Mouse (Mus musculus): Measurements from ENCODE around the gene Drd4. TPM values are rescaled to one million over a fixed set of nuclear protein-coding genes. Genes with fewer than 3 reads are reported as not detected.

The Drd4 gene
- polyA plus RNA-seq, 1 experiment, result 0.09 TPM

GRCm38 (mm10) chr7:141288042-141288441 lies 3.8 kb upstream of the Drd4 start:
- no peak overlapping the region for H3K27ac ChIP-seq (ENCODE audit: insufficient read depth, low read length)
- no peak overlapping the region for H3K4me3 ChIP-seq (ENCODE audit: extremely low read depth, insufficient read depth, insufficient read length)
- no peak for DNase-seq (ENCODE audit: low read depth in 1 of 2, low spot score in 2 of 2)
- no peaks in the 10 kb centered on the region for H3K36me3 ChIP-seq (ENCODE audit: control insufficient read depth, insufficient read depth, low read length)
- H3K27me3 ChIP-seq (ENCODE audit: control insufficient read depth, insufficient read depth, low read length), result peaks cover 10% of the 10 kb centered on the region
- 88% methylated on average over 3 of the region's 3 CpGs for WGBS
- H3K4me1 ChIP-seq (ENCODE audit: control insufficient read depth, insufficient read depth, insufficient read length), result peaks cover 3% of the 10 kb centered on the region; the same call in 1 of the 2 replicates
- TF ChIP-seq CTCF (IDR thresholded peaks at IDR 0.05; ENCODE audit: extremely low read depth, insufficient read depth, insufficient read length, insufficient replicate concordance) (no peak), POLR2A (IDR thresholded peaks at IDR 0.05; ENCODE audit: low read depth, low read length) (no peak)

DNA sequence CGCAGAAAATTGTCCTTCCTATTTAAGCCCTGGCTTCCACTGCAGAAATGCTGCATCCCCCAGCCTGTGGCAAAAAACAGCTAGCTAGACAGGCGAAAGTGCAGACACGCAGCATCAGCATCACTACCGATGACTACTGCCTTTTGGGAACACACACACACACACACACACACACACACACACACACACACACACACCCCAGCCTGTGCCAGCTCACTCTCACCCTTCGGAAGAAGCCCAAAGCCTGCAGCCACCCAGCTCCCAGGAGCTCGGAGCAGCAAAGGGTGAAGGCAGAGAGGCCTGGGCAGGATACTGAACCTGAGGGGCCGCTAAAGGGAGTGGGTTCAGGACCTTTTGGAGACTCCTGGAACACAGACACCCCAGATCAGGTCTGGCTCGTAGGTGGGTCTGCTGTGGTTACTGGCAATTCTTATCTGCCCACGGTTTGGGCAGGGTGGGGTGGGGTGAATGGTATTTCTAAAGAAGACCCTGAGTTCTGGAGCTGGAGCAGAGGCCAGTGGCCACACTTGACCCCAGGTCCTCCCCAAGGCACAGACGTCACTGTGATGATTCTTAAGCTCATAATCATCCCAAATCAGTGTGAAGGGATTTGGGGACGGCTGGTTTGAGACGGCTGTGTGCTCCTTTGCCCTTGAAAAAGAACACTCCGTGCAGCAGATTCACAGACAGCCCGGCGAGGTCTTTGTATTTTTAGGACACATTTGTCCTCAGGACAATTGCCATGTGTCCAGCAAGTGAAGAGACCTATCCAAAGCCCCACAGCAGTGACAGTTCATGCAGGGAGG lies 980 bp downstream of the Drd4 start:
- TF ChIP-seq POLR2A (IDR thresholded peaks at IDR 0.05; ENCODE audit: low read depth, low read length) (no peak), CTCF (IDR thresholded peaks at IDR 0.05; ENCODE audit: extremely low read depth, insufficient read depth, insufficient read length, insufficient replicate concordance) (no peak)
- H3K27ac ChIP-seq (ENCODE audit: insufficient read depth, low read length), result no peak overlapping the region
- H3K4me1 ChIP-seq (ENCODE audit: control insufficient read depth, insufficient read depth, insufficient read length), result peaks cover 13% of the 10 kb centered on the region
- peaks cover 1% of the 10 kb centered on the region; the same call in 1 of the 2 replicates for H3K36me3 ChIP-seq (ENCODE audit: control insufficient read depth, insufficient read depth, low read length)
- WGBS, result 63% methylated on average over 15 of the region's 15 CpGs
- DNase-seq (ENCODE audit: low read depth in 1 of 2, low spot score in 2 of 2), result no peak
- H3K27me3 ChIP-seq (ENCODE audit: control insufficient read depth, insufficient read depth, low read length), result peaks cover 22% of the 10 kb centered on the region
- H3K4me3 ChIP-seq (ENCODE audit: extremely low read depth, insufficient read depth, insufficient read length), result no peak overlapping the region

- under 1% methylated on average over 52 of the region's 53 CpGs for WGBS
- peaks cover 22% of the 10 kb centered on the region for H3K27me3 ChIP-seq (ENCODE audit: control insufficient read depth, insufficient read depth, low read length)
- no peak overlapping the region for H3K27ac ChIP-seq (ENCODE audit: insufficient read depth, low read length)
- peaks cover 1% of the 10 kb centered on the region; the same call in 1 of the 2 replicates for H3K36me3 ChIP-seq (ENCODE audit: control insufficient read depth, insufficient read depth, low read length)
- no peak for TF ChIP-seq CTCF (IDR thresholded peaks at IDR 0.05; ENCODE audit: extremely low read depth, insufficient read depth, insufficient read length, insufficient replicate concordance)
- no peak for TF ChIP-seq POLR2A (IDR thresholded peaks at IDR 0.05; ENCODE audit: low read depth, low read length)
- peak overlapping the region; percentile 15; the same call in 1 of the 2 replicates for H3K4me3 ChIP-seq (ENCODE audit: extremely low read depth, insufficient read depth, insufficient read length)
- H3K4me1 ChIP-seq (ENCODE audit: control insufficient read depth, insufficient read depth, insufficient read length), result peaks cover 13% of the 10 kb centered on the region
- no peak for DNase-seq (ENCODE audit: low read depth in 1 of 2, low spot score in 2 of 2)
Measured at GRCm38 (mm10) chr7:141293852-141294471, 2.2 kb downstream of the Drd4 start.

DNA sequence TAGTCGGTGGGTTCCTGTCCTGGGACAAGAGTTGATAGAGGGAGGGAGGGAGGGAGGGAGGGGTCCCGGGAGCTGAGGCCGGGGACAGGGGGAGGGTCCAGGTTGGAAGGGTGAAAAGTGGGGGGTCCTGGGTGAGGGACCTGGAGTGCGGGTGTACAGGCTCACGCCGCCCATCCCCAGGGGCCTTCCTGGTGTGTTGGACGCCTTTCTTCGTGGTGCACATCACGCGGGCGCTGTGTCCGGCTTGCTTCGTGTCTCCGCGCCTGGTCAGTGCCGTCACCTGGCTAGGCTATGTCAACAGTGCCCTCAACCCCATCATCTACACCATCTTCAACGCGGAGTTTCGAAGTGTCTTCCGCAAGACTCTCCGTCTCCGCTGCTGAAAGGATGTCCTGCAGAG lies 2.7 kb downstream of the Drd4 start:
- Histone ChIP-seq H3K27ac (ENCODE audit: insufficient read depth, low read length) (no peak overlapping the region), H3K4me1 (ENCODE audit: control insufficient read depth, insufficient read depth, insufficient read length) (peaks cover 13% of the 10 kb centered on the region), H3K4me3 (ENCODE audit: extremely low read depth, insufficient read depth, insufficient read length) (peak overlapping the region; percentile 15; the same call in 1 of the 2 replicates), H3K27me3 (ENCODE audit: control insufficient read depth, insufficient read depth, low read length) (peaks cover 22% of the 10 kb centered on the region), H3K36me3 (ENCODE audit: control insufficient read depth, insufficient read depth, low read length) (peaks cover 1% of the 10 kb centered on the region; the same call in 1 of the 2 replicates)
- DNase-seq (ENCODE audit: low read depth in 1 of 2, low spot score in 2 of 2), result no peak
- TF ChIP-seq CTCF (IDR thresholded peaks at IDR 0.05; ENCODE audit: extremely low read depth, insufficient read depth, insufficient read length, insufficient replicate concordance) (no peak), POLR2A (IDR thresholded peaks at IDR 0.05; ENCODE audit: low read depth, low read length) (no peak)
- 6% methylated on average over 22 of the region's 22 CpGs for WGBS

DNA sequence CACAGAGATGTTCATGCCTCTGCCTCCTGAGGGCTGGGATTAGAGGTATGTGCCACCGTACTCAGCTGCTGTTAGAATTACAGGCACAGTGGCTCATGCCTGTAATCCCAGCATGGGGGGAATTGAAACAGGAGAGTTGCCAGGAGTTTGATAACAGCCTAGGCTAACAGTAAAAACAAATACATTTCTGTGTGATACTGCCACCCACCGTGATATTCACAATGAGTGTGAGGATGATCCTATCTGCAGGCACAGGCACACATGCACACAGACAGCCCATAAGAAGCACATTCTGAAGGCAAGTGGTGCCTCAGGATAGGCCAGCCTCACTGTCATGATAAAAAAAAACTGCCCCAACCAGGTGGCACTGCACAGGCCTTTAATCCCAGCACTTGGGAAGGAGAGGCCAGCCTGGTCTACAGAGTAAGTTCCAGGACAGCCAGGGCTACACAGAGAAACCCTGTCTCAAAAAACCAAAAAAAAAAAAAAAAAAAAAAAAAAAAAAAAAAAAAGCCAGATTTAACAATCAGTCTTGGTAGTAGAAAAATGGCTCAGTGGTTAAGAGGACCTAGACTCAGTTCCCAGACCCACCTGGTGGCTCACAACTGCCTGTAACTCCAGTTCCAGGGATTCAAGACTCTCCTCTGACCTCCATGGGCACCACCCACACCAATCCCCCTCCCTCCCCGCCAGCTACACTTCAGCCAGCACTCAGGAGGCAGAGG lies 6.3 kb downstream of the Drd4 start:
- 84% methylated on average over 3 of the region's 3 CpGs for WGBS
- peaks cover 10% of the 10 kb centered on the region for H3K4me1 ChIP-seq (ENCODE audit: control insufficient read depth, insufficient read depth, insufficient read length)
- peaks cover 7% of the 10 kb centered on the region for H3K36me3 ChIP-seq (ENCODE audit: control insufficient read depth, insufficient read depth, low read length)
- DNase-seq (ENCODE audit: low read depth in 1 of 2, low spot score in 2 of 2), result no peak
- TF ChIP-seq CTCF (IDR thresholded peaks at IDR 0.05; ENCODE audit: extremely low read depth, insufficient read depth, insufficient read length, insufficient replicate concordance) (no peak), POLR2A (IDR thresholded peaks at IDR 0.05; ENCODE audit: low read depth, low read length) (no peak)
- peaks cover 11% of the 10 kb centered on the region for H3K27me3 ChIP-seq (ENCODE audit: control insufficient read depth, insufficient read depth, low read length)
- H3K27ac ChIP-seq (ENCODE audit: insufficient read depth, low read length), result no peak overlapping the region
- no peak overlapping the region for H3K4me3 ChIP-seq (ENCODE audit: extremely low read depth, insufficient read depth, insufficient read length)

- TF ChIP-seq CTCF (IDR thresholded peaks at IDR 0.05; ENCODE audit: extremely low read depth, insufficient read depth, insufficient read length, insufficient replicate concordance) (no peak), POLR2A (IDR thresholded peaks at IDR 0.05; ENCODE audit: low read depth, low read length) (no peak)
Measured at GRCm38 (mm10) chr7:141299175-141299574, 7.4 kb downstream of the Drd4 start.

More at GRCm38 (mm10) chr7:141299175-141299574, 7.4 kb downstream of the Drd4 start:
- H3K4me1 ChIP-seq (ENCODE audit: control insufficient read depth, insufficient read depth, insufficient read length), result peaks cover 7% of the 10 kb centered on the region
- 94% methylated on average over 8 of the region's 8 CpGs for WGBS
- H3K27ac ChIP-seq (ENCODE audit: insufficient read depth, low read length), result no peak overlapping the region
- peaks cover 11% of the 10 kb centered on the region for H3K36me3 ChIP-seq (ENCODE audit: control insufficient read depth, insufficient read depth, low read length)
- no peak overlapping the region for H3K4me3 ChIP-seq (ENCODE audit: extremely low read depth, insufficient read depth, insufficient read length)
- DNase-seq (ENCODE audit: low read depth in 1 of 2, low spot score in 2 of 2), result no peak
- peaks cover 5% of the 10 kb centered on the region for H3K27me3 ChIP-seq (ENCODE audit: control insufficient read depth, insufficient read depth, low read length)
